ENCODE assay signal across 14 mouse cellular contexts in genomic region chr11:58059752-58060151, GRCm38 (mm10). TPM values are rescaled to one million over a fixed set of nuclear protein-coding genes. Genes with fewer than 3 reads are reported as not detected.
"Had no signal": no experiment of that assay in that cellular context is flagged by ENCODE, and none has a peak within 500 bp of the region (broad histone marks: within the 10 kb centered on the region; RNA-seq: fewer than 3 reads in every experiment).

No protein-coding gene starts in this region.

RNA-seq across cellular contexts. Expression of gene Gm12248, which starts 33.2 kb away (rescaled TPM):
- total RNA-seq: layer of hippocampus, adult 8-10 months; layer of hippocampus, postnatal 14 days; left cerebral cortex, adult 18-20 months; left cerebral cortex, postnatal 10 days; left cerebral cortex, postnatal 4 days; monocyte, adult 5-6 weeks; neutrophil, adult 5-6 weeks had no signal
- polyA plus RNA-seq: limb, embryonic 14.5 days; liver, embryonic 16.5 days; lung, embryonic 14.5 days; macrophage; midbrain, embryonic 11.5 days; neural tube, embryonic 12.5 days; stomach, embryonic 15.5 days had no signal
